Mouse (Mus musculus) skeletal muscle tissue, adult 2 months (tissue): Measurements from ENCODE around the gene Orc1.

Experiments
- DNase-seq: peaks from one replicate; pipeline ENCODE4 v3.0.0-alpha.2; 2012; ENCODE audit warnings: low read depth, low spot score

Gene Orc1

DNA sequence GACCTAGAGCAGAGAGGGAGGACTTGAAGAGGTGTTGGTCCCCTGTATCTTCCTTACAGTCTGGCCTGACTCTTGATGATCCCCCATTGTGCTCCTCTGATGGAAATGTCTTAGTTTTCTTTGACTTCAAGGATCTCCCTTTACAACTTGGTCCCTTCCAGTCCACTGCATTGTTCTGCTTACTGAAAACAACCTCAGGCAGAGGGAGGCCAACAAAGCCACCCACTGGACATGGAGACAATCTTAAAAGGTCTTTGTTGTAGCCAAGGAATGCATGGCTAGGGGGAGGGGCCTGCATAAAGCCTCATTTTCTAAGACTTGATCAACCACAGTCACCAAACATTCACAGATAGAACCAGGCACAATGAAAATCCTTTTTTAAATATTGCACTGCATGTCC lies 55.9 kb downstream of the Orc1 start:
- DNase-seq: no peak

DNA sequence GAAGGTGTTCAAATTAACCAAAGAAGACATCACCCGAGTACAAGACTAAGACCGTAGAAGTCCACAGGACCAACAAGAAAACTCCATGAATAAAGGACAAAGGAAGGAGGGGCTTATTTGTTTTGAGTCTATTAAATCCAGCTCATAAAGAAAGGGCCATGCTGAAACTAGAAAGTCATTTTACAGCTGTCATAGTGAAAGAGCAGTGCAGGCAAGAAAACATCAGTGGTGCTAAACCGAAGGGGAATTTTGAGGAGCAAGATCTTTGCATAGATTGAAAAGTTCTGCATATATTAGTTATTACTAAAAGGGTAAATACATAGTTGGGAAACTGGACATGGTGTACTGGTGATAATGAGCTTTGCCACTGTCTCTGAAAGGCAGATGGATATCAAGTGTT lies 58.5 kb downstream of the Orc1 start:
- DNase-seq: no peak

GRCm38 (mm10) chr4:108638752-108639151 lies 59.5 kb downstream of the Orc1 start:
- DNase-seq: no peak

- no peak for DNase-seq
Observed at GRCm38 (mm10) chr4:108664407-108664806, 85.2 kb downstream of the Orc1 start.
